Mouse (Mus musculus) heart, embryonic 11.5 days (tissue): ENCODE results near the gene Cntrob. TPM values are rescaled to one million over a fixed set of nuclear protein-coding genes. Genes with fewer than 3 reads are reported as not detected.

ENCODE experiments used
- ATAC-seq: fragments of 200-750 bp; cut with Nextera tagmentation; replicated peaks from 2 replicates; pipeline ENCODE4 v1.8.0; 2017; ENCODE audit warnings: moderate library complexity; ENCODE audit not compliant: insufficient number of reproducible peaks, low FRiP score, low TSS enrichment
- H3K27ac ChIP-seq: fragments of 300-500 bp; sonication (generic); 2 replicates; pipeline ENCODE4 v1.5.1; 2014; ENCODE audit warnings: mild to moderate bottlenecking, low read depth, low read length
- H3K27me3 ChIP-seq: fragments of 300-500 bp; sonication (generic); 2 replicates; pipeline ENCODE4 v1.6.1; 2014; ENCODE audit warnings: mild to moderate bottlenecking, low read length, mixed read lengths; ENCODE audit not compliant: control insufficient read depth, insufficient read depth
- H3K36me3 ChIP-seq: fragments of 300-500 bp; sonication (generic); 2 replicates; pipeline ENCODE4 v1.6.1; 2014; ENCODE audit warnings: mild to moderate bottlenecking, low read length, moderate library complexity, mixed read lengths; ENCODE audit not compliant: control insufficient read depth, insufficient read depth
- H3K4me1 ChIP-seq: fragments of 300-500 bp; sonication (generic); 2 replicates; pipeline ENCODE4 v1.6.1; 2014; ENCODE audit warnings: low read length; ENCODE audit not compliant: control insufficient read depth, insufficient read depth
- H3K4me2 ChIP-seq: fragments of 300-500 bp; sonication (generic); 2 replicates; pipeline ENCODE4 v1.6.1; 2014; ENCODE audit warnings: mild to moderate bottlenecking, moderate library complexity
- H3K4me3 ChIP-seq: fragments of 300-500 bp; sonication (generic); 2 replicates; pipeline ENCODE4 v1.5.1; 2014; ENCODE audit warnings: low read depth, low read length
- H3K9ac ChIP-seq: fragments of 300-500 bp; sonication (generic); 2 replicates; pipeline ENCODE4 v1.6.1; 2014; ENCODE audit warnings: mild to moderate bottlenecking, low read depth, low read length, moderate library complexity
- H3K9me3 ChIP-seq: fragments of 300-500 bp; sonication (generic); replicated peaks from 2 replicates; pipeline ENCODE4 v1.6.1; 2016; ENCODE audit warnings: low read length; ENCODE audit not compliant: control insufficient read depth
- WGBS: fragments of 180-500 bp; shearing (Covaris S2); extraction: QIAGEN DNeasy Blood & Tissue Kit; methylation state at CpG from one replicate; pipeline ENCODE4 v1.1.7; 2014; ENCODE audit not compliant: insufficient replicate concordance; 5-methylcytosine and 5-hydroxymethylcytosine counted together
- polyA plus RNA-seq: library from polyadenylated mRNA; unstranded; fragments of >200 nt; fragmentation: Nextera tagmentation; extraction: Ambion mirVana; gene quantifications from 2 replicates; pipeline ENCODE4 v1.2.1, GENCODE M21; 2014

Gene Cntrob
- polyA plus RNA-seq, 1 experiment from 2014 or later: 10.1 TPM

DNA sequence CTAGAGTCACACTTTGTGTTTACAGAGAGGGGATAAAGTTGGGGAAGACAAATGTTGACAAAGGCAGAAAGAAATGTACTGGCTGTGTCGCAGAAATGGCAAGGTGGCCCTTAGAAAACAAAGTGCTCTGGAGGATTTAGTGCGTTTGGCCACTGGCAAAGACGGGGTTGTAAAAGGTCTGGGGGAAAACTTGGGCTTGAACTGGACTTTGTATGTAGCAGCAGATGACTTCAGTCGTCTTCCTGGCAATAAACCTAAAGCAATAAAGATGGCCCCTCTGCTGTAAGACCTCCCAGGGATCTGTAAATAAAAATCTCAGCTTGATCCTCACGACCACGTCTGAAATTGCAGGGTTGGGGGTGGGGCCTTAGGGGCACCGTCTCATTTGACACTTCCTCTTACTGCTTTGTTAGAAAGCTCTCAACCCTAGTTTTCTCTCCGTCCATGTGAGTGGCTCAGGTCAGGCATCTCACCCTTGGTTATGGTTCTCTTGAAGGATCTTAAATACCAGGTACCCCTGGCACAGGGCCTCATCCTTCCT lies 9.2 kb upstream of the Cntrob start:
- no peak overlapping the region for H3K27ac ChIP-seq
- 41% methylated on average over 8 of the region's 8 CpGs for WGBS
- H3K36me3 ChIP-seq: no peaks in the 10 kb centered on the region
- H3K4me1 ChIP-seq: peaks cover 9% of the 10 kb centered on the region; the same call in 1 of the 2 replicates
- no peak for ATAC-seq
- H3K9me3 ChIP-seq: no peaks in the 10 kb centered on the region
- peak overlapping the region; percentile 79 for H3K4me2 ChIP-seq
- H3K4me3 ChIP-seq: 0 out of 2 replicates have a peak overlapping the region, but pooled peaks have one; percentile 57
- H3K27me3 ChIP-seq: peaks cover 19% of the 10 kb centered on the region; the same call in 1 of the 2 replicates
- peak overlapping the region; percentile 76; the same call in 1 of the 2 replicates for H3K9ac ChIP-seq

DNA sequence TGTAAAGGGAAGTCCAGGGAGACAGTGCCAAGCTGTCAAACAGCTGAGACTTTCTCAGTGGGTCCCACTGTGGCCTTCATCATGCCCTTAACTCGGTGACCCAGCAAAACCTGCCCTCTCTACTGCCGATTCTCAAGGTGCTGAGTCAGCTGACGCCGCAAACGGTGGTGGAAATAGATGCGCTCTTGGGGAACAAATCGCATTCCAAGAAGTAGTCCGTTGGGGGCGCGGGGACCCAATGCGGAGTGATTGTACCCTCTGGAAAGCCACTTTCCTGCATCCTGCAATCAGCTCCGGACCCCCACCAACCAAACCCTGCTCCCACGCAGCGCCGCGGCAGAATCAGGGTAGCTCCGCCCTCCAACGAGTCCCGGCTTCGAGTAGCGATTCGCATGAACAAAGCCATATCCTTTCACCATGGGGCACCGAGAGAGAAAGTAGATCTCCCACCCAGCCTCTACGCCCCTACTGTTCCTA lies 8.4 kb upstream of the Cntrob start:
- Histone ChIP-seq H3K36me3 (no peaks in the 10 kb centered on the region), H3K27ac (no peak overlapping the region), H3K9me3 (no peaks in the 10 kb centered on the region), H3K27me3 (peaks cover 27% of the 10 kb centered on the region), H3K4me3 (peak overlapping the region; percentile 57), H3K4me1 (peaks cover 13% of the 10 kb centered on the region), H3K9ac (peak overlapping the region; percentile 76), H3K4me2 (peak overlapping the region; percentile 79)
- 2% methylated on average over 24 of the region's 24 CpGs for WGBS
- ATAC-seq: no peak; the same call in 1 of the 2 replicates

DNA sequence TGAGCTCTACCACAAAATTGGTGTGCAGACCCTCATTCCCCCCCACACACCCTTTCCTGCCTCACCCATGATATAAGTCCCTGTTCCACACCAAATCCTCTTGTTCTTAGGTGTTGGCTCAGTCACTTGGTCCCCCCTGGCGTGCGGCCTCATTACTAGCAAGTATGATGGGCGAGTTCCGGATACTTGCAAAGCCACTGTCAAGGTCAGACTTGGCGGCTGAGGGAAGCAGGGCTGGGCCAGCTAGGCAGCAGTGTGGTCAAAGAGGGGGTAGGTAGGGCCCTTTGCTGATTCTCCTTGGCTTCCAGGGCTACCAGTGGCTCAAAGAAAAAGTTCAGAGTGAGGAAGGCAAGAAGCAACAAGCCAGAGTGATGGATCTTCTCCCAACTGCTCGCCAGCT lies 7.6 kb upstream of the Cntrob start:
- no peaks in the 10 kb centered on the region for H3K9me3 ChIP-seq
- no peak for ATAC-seq
- peaks cover 20% of the 10 kb centered on the region for H3K4me1 ChIP-seq
- H3K9ac ChIP-seq: peak overlapping the region; percentile 76; the same call in 1 of the 2 replicates
- H3K4me3 ChIP-seq: peak overlapping the region; percentile 57; the same call in 1 of the 2 replicates
- H3K36me3 ChIP-seq: no peaks in the 10 kb centered on the region
- no peak overlapping the region for H3K27ac ChIP-seq
- peaks cover 33% of the 10 kb centered on the region for H3K27me3 ChIP-seq
- WGBS: 80% methylated on average over 6 of the region's 6 CpGs
- no peak overlapping the region for H3K4me2 ChIP-seq

DNA sequence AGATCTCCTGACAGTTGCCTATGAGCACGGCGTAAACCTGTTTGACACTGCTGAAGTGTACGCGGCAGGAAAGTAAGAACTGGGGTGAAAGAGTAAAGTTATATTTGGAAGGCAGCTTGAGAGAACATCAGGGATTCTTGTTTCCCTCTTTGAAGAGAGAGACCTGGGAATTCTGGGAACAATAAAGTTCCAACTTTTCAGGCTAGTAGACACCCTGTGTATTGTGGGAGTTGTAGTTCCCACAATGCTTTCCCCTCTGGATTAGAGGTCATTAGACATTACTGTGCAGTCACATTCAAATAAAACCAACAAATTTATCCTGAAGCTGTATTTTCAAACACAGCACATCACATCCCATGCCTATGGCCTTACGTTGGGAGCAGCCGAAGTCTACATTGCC lies 4.9 kb upstream of the Cntrob start:
- Histone ChIP-seq H3K9ac (no peak overlapping the region), H3K4me1 (peaks cover 30% of the 10 kb centered on the region), H3K36me3 (no peaks in the 10 kb centered on the region), H3K27me3 (peaks cover 33% of the 10 kb centered on the region), H3K9me3 (no peaks in the 10 kb centered on the region), H3K27ac (no peak overlapping the region), H3K4me3 (no peak overlapping the region), H3K4me2 (no peak overlapping the region)
- WGBS: 89% methylated on average over 6 of the region's 6 CpGs
- ATAC-seq: no peak

DNA sequence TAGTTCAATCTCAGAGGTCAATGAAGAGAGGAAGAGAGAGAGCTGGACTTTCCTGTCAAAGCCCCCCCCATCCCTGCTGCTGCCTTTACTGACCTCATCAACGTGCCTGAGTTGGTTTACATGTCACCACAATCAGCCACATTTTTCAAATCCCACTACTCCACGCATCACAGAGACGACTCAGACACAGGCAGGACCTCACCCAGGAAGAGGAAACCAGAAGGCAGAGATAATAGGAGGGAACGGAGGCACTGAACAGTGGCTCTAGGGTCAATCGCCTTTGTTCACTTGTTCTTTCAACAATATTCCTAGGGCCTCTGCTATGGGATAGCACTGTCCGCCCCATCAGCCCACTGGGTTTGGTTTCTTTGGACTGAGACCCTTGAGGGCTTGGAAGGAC lies 4.1 kb upstream of the Cntrob start:
- peaks cover 33% of the 10 kb centered on the region for H3K27me3 ChIP-seq
- H3K27ac ChIP-seq: no peak overlapping the region
- H3K4me1 ChIP-seq: peaks cover 32% of the 10 kb centered on the region
- H3K36me3 ChIP-seq: no peaks in the 10 kb centered on the region
- 43% methylated on average over 6 of the region's 6 CpGs for WGBS
- H3K9ac ChIP-seq: no peak overlapping the region
- no peak overlapping the region for H3K4me3 ChIP-seq
- no peaks in the 10 kb centered on the region for H3K9me3 ChIP-seq
- ATAC-seq: no peak
- H3K4me2 ChIP-seq: no peak overlapping the region; the same call in 1 of the 2 replicates

DNA sequence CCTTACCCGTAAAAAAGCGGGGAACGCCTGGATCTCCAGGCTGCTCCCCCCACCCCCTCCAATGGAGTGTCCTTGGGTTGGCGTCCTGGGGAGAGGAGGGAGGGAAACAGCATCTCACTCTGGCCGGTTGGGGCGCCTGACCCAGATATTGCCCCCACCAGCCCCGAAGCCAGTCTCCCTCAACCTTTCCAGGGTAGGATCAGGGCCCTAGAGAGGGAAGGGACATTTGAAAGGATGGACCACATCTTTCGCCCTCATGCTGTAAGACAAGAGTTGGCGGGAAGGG lies 3.5 kb upstream of the Cntrob start:
- peaks cover 34% of the 10 kb centered on the region for H3K4me1 ChIP-seq
- WGBS: 14% methylated on average over 9 of the region's 9 CpGs
- peaks cover 33% of the 10 kb centered on the region for H3K27me3 ChIP-seq

DNA sequence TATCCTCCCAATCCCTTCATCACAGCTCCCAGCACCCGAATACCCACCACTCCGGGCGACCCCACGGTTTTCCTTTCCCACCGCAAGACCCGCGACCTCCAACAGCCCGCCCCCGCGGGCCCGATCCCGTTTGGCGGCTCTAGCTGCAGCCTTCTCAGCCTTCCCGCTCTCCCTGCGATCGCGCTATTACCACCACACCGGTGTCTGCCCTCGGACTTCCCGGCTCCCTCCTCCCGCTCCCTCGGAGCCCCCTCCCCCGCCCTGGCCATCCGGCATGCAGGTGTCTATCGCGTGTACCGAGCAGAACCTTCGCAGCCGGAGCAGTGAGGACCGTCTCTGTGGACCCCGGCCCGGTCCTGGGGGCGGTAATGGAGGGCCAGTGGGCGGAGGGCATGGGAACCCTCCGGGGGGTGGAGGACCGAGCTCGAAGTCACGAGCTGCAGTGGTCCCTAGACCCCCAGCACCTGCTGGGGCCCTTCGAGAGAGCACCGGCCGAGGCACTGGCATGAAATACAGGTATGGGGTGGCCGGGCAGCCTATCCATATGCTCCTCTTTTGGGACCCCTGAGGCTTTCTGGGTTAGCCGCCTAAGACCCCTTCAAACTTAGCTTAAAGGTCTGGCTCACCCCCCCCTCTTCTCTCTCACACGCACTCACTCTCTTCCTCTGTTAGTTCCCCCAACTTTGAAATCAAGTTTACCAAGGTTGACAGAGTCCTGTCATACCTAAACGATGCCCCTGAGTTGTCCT lies 3.0 kb upstream of the Cntrob start:
- Histone ChIP-seq H3K36me3 (no peaks in the 10 kb centered on the region), H3K9me3 (no peaks in the 10 kb centered on the region), H3K4me3 (peak overlapping the region; percentile 49), H3K27me3 (peaks cover 33% of the 10 kb centered on the region), H3K4me2 (peak overlapping the region; percentile 93), H3K4me1 (peaks cover 37% of the 10 kb centered on the region), H3K27ac (no peak overlapping the region), H3K9ac (peak overlapping the region; percentile 75)
- WGBS: 1% methylated on average over 45 of the region's 45 CpGs
- no peak for ATAC-seq

More for the DNA sequence above, 3.5 kb upstream of the Cntrob start:
- peak overlapping the region; percentile 49 for H3K4me3 ChIP-seq
- no peaks in the 10 kb centered on the region for H3K9me3 ChIP-seq
- H3K9ac ChIP-seq: no peak overlapping the region
- no peaks in the 10 kb centered on the region for H3K36me3 ChIP-seq
- no peak overlapping the region for H3K27ac ChIP-seq
- ATAC-seq: no peak
- peak overlapping the region; percentile 93 for H3K4me2 ChIP-seq

DNA sequence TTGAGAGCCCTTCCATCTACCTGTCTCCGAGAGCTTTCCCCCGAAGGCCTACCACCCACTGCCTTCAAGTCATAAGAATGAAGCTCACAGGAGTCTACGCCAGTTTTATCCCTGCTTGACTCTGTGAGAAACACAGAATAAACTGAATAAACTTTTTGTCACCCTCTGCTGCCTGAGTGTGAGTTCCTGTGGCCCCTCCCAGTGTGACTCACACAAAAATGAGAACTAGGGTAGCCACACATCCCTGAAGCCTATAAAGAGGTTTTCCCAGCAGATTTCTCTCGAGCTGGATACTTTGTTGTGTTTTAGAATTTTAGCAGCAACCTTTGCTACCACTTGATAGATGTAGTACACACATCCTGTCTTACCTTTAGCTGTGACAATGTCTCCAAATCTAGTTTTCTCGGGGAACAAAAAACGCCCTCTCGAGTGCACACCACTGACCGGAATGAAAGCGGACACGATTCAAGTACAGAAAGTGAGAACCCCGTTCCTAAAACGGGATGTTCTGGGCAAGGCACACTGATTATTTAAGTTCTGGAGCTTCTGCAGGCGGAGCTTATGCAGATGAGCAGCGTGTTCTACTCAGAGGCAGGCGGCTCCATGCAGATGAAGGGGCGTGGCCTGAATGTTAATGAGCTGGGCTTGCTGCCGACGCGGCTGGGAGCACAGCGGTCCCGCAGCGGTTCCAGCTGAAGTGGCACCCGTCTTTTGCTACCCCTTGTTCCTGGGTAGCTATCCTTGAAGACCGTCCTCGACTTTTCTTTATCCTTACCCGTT lies 2.2 kb upstream of the Cntrob start, which contains the start of gene Kcnab3:
Kcnab3 (plus strand) TSS at position 631 of the 780 bp plus-strand sequence.
- peak within 1 kb of the TSS; percentile 49 for H3K4me3 ChIP-seq
- no peaks in the 10 kb centered on the region for H3K36me3 ChIP-seq
- peak within 1 kb of the TSS; percentile 93 for H3K4me2 ChIP-seq
- peak within 1 kb of the TSS; percentile 75 for H3K9ac ChIP-seq
- H3K27ac ChIP-seq: no peak within 1 kb of the TSS
- ATAC-seq: peak; percentile 62
- peaks cover 30% of the 10 kb centered on the region for H3K27me3 ChIP-seq
- no peaks in the 10 kb centered on the region for H3K9me3 ChIP-seq
- H3K4me1 ChIP-seq: peaks cover 34% of the 10 kb centered on the region
- WGBS: 10% methylated on average over 26 of the region's 26 CpGs
